Mouse (Mus musculus) spleen, adult 10 weeks (tissue): ENCODE measurements around the gene Camk1g. TPM values are rescaled to one million over a fixed set of nuclear protein-coding genes. Genes with fewer than 3 reads are reported as not detected.

ENCODE experiments used
- polyA plus RNA-seq: library from polyadenylated mRNA; stranded (reverse); fragments of 350-450 nt; fragmentation: Illumina TruSeq; extraction: RNeasy Lipid Tissue Mini Kit (QIAGEN cat#74804); gene quantifications from one replicate; pipeline ENCODE4 v1.2.3, GENCODE M21; 2015; ENCODE audit warnings: low replicate concordance; ENCODE audit not compliant: insufficient read depth

Camk1g gene
- 0.26 TPM for polyA plus RNA-seq

DNA sequence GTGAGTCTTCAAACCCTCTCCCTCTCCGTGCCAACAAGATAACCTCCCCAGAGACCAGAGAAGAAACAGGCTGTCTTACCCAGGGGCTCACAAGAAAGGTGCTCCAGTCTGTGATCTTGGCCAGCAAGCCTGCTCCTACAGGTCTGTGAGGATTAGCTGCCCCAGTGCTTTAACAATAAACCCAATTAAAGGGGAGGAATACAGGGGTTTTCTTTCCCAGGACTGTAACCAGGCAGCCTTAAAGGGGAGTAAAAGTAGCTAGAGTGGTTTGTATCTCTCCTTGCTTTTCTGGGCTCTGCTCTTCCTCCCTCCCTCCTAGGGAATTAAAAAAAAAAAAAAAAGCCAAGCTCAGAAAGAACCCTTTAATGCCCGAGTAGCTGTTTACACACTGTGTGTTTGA lies at the start of gene Camk1g:
Camk1g (minus strand) TSS at position 203 of the 400 bp plus-strand sequence.

Other genes with a start within 250 kb of the Camk1g start
- gene Diexf, start 240.0 kb downstream of the Camk1g start, polyA plus RNA-seq: 27.8 TPM
- gene Irf6, start 217.2 kb downstream of the Camk1g start, polyA plus RNA-seq: 2.0 TPM
- gene A130010J15Rik, start 202.3 kb downstream of the Camk1g start, polyA plus RNA-seq: 9.6 TPM
- gene Traf3ip3, start 168.6 kb downstream of the Camk1g start, polyA plus RNA-seq: 319 TPM
- 25.5 TPM for gene Lamb3, start 162.6 kb downstream of the Camk1g start, polyA plus RNA-seq
- gene Hsd11b1, start 106.2 kb downstream of the Camk1g start, polyA plus RNA-seq: 93.3 TPM
- gene G0s2, start 97.1 kb downstream of the Camk1g start, polyA plus RNA-seq: 6.3 TPM